ENCODE assay signal across 28 mouse cellular contexts in the genomic region with DNA sequence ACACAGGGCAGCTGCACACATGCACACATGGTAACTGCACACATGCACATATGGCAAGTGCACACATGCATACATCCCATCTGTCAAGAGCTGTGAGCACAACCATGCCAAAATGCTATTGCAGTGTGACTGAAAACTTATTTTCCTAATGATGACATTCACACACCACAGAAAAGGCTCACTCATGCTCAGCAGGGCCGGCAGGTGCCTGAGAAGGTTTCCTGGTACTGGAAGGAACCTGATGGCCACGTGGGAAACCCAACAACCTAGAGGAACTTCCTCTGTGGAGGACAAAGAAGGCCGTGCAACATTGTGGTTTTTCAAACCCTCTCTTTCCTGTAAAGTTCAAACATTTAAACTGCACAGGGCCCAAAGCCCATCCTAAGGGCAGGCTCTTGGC.
DNase-seq lines count a peak whose midpoint lies in the region; ATAC-seq and TF ChIP-seq lines count a peak whose summit lies in the region.
"Had no signal": no experiment of that assay in that cellular context is flagged by ENCODE, and none has a peak within 500 bp of the region (broad histone marks: within the 10 kb centered on the region; RNA-seq: fewer than 3 reads in every experiment).

No protein-coding gene starts in this region.

- no peaks in the 10 kb centered on the region for H3K36me3 ChIP-seq in heart, embryonic 11.5 days (ENCODE audit: control insufficient read depth, insufficient read depth, low read length)
- no peaks in the 10 kb centered on the region for H3K36me3 ChIP-seq in forebrain, postnatal 0 days (ENCODE audit: insufficient read depth)
- H3K36me3 ChIP-seq in kidney, adult 2 months (ENCODE audit: control insufficient read depth, insufficient read depth, low read length) = no peaks in the 10 kb centered on the region
- H3K36me3 ChIP-seq: embryonic facial prominence, embryonic 13.5 days; embryonic facial prominence, embryonic 15.5 days; forebrain, embryonic 10.5 days; forebrain, embryonic 12.5 days; G1E had no signal

- TF ChIP-seq CTCF in forebrain, postnatal 0 days (IDR thresholded peaks at IDR 0.05; ENCODE audit: low read depth) = no peak
- TF ChIP-seq CTCF in kidney, adult 2 months (conservative IDR thresholded peaks at IDR 0.05; ENCODE audit: insufficient read depth, insufficient read length, low read depth, low read length) = no peak

- H3K9ac ChIP-seq in heart, embryonic 11.5 days (ENCODE audit: low read depth, low read length) = no peak overlapping the region
- H3K9ac ChIP-seq in forebrain, postnatal 0 days = no peak overlapping the region
- H3K9ac ChIP-seq: embryonic facial prominence, embryonic 13.5 days; embryonic facial prominence, embryonic 15.5 days; forebrain, embryonic 12.5 days had no signal

- H3K4me2 ChIP-seq in heart, embryonic 11.5 days = no peak overlapping the region
- H3K4me2 ChIP-seq in forebrain, postnatal 0 days (ENCODE audit: low read depth) = no peak overlapping the region
- H3K4me2 ChIP-seq: embryonic facial prominence, embryonic 13.5 days; embryonic facial prominence, embryonic 15.5 days; forebrain, embryonic 12.5 days had no signal

- peak; percentile 61 for DNase-seq in heart, adult 11 months
- DNase-seq in forebrain, postnatal 0 days = no peak
- no peak for DNase-seq in kidney, adult 2 months
- DNase-seq: adrenal gland, adult 8-10 months; adrenal gland, postnatal 14 days; adrenal gland, postnatal 36 days; B cell, adult 2 months; cerebellum, adult 11-12 months; cerebellum, adult 2 months; cerebellum, adult 9-10 months; cerebellum, postnatal 10 days; cerebellum, postnatal 25 days; embryo, embryonic 11 days had no signal

- whole genome bisulfite sequencing in heart, embryonic 11.5 days (ENCODE audit: insufficient replicate concordance) = 71% methylated on average over 3 of the region's 3 CpGs
- 76% methylated on average over 3 of the region's 3 CpGs for WGBS in forebrain, postnatal 0 days
- WGBS in kidney, adult 2 months = 67% methylated on average over 3 of the region's 3 CpGs

- no peak overlapping the region for H3K4me3 ChIP-seq in heart, embryonic 11.5 days (ENCODE audit: low read depth, low read length)
- no peak overlapping the region for H3K4me3 ChIP-seq in forebrain, postnatal 0 days (ENCODE audit: low read depth, low read length)
- no peak overlapping the region for H3K4me3 ChIP-seq in kidney, adult 2 months (ENCODE audit: insufficient read depth, low read depth, low read length)
- H3K4me3 ChIP-seq: embryonic facial prominence, embryonic 13.5 days; embryonic facial prominence, embryonic 15.5 days; erythroblast, embryonic 14.5 days; forebrain, embryonic 10.5 days; forebrain, embryonic 12.5 days had no signal

- H3K27ac ChIP-seq in heart, embryonic 11.5 days (ENCODE audit: low read depth, low read length) = no peak overlapping the region
- no peak overlapping the region for H3K27ac ChIP-seq in forebrain, postnatal 0 days (ENCODE audit: low read depth, low read length)
- no peak overlapping the region for H3K27ac ChIP-seq in kidney, adult 2 months (ENCODE audit: insufficient read depth, low read depth, low read length)
- H3K27ac ChIP-seq: embryonic facial prominence, embryonic 13.5 days; embryonic facial prominence, embryonic 15.5 days; forebrain, embryonic 10.5 days; forebrain, embryonic 12.5 days had no signal

- H3K4me1 ChIP-seq in heart, embryonic 11.5 days (ENCODE audit: control insufficient read depth, insufficient read depth, low read length) = no peaks in the 10 kb centered on the region
- H3K4me1 ChIP-seq in forebrain, postnatal 0 days (ENCODE audit: insufficient read depth) = no peaks in the 10 kb centered on the region
- no peaks in the 10 kb centered on the region for H3K4me1 ChIP-seq in kidney, adult 2 months (ENCODE audit: control insufficient read depth, insufficient read depth, low read length)
- H3K4me1 ChIP-seq: forebrain, embryonic 10.5 days; forebrain, embryonic 12.5 days had no signal

- no peak for ATAC-seq in heart, embryonic 11.5 days (replicated peaks; ENCODE audit: insufficient number of reproducible peaks, low FRiP score, low TSS enrichment)
- peak; percentile 62 for ATAC-seq in common myeloid progenitor, adult 5-6 weeks (replicated peaks; ENCODE audit: low read depth, poor library complexity, severe bottlenecking)
- peak; percentile 68 to 88 for ATAC-seq in hematopoietic stem cell, adult 5-6 weeks (replicated peaks in 1 of 2; ENCODE audit: insufficient read depth in 1 of 2, low FRiP score in 2 of 2, low TSS enrichment in 1 of 2, low read depth in 1 of 2, poor library complexity in 2 of 2, severe bottlenecking in 2 of 2)
- ATAC-seq in forebrain, postnatal 0 days = no peak
- ATAC-seq: activated CD4-positive, CD25-positive, alpha-beta regulatory T cell, adult 4 months; CD4-positive, CD25-positive, alpha-beta regulatory T cell, adult 4 months; forebrain, embryonic 14.5 days; forebrain, embryonic 16.5 days; Patski had no signal

- no peaks in the 10 kb centered on the region for H3K9me3 ChIP-seq in heart, embryonic 11.5 days (replicated peaks; ENCODE audit: control insufficient read depth, low read length)
- H3K9me3 ChIP-seq in forebrain, postnatal 0 days (ENCODE audit: low read length) = no peaks in the 10 kb centered on the region
- H3K9me3 ChIP-seq: embryonic facial prominence, embryonic 13.5 days; embryonic facial prominence, embryonic 15.5 days; forebrain, embryonic 10.5 days; forebrain, embryonic 12.5 days had no signal

- no peak for TF ChIP-seq POLR2A in kidney, adult 2 months (IDR thresholded peaks at IDR 0.05; ENCODE audit: low read depth, low read length)

- H3K27me3 ChIP-seq in heart, embryonic 11.5 days (ENCODE audit: control insufficient read depth, insufficient read depth, low read length) = no peaks in the 10 kb centered on the region
- peaks cover 5% of the 10 kb centered on the region; the same call in 1 of the 2 replicates for H3K27me3 ChIP-seq in forebrain, postnatal 0 days (ENCODE audit: insufficient read depth, low read length)
- no peaks in the 10 kb centered on the region for H3K27me3 ChIP-seq in kidney, adult 2 months (replicated peaks; ENCODE audit: control insufficient read depth, insufficient read depth, low read length)
- H3K27me3 ChIP-seq: CH12.LX; embryonic facial prominence, embryonic 13.5 days; embryonic facial prominence, embryonic 15.5 days; forebrain, embryonic 12.5 days; Patski had no signal

Comparison
In these comparisons a context has a peak if more than half of its experiments do, and no peak if none do; other contexts are left out.
1. ATAC-seq: peak in common myeloid progenitor, adult 5-6 weeks (single experiment) and hematopoietic stem cell, adult 5-6 weeks (2 of 2); none in heart, embryonic 11.5 days (single experiment) and forebrain, postnatal 0 days (single experiment).